Mouse (Mus musculus) fibroblast of lung, adult 2 months (primary cell): ENCODE results near the gene Pram1.
A peak's percentile ranks its signal among the peaks of the same experiment; 100 is the strongest.
"Not testable (repeated sequence)": the region's sequence is repeated elsewhere in the genome, so short reads cannot be mapped to it uniquely, and the experiment has no call there.

Source experiments
- DNase-seq: peaks from one replicate; pipeline ENCODE4 v3.0.0-alpha.2; 2011; ENCODE audit warnings: low read depth

The Pram1 gene

GRCm38 (mm10) chr17:33637516-33638276 is at the start of gene Pram1:
Gene Pram1, plus strand, starts transcription at chr17:33638056.
- no peak for DNase-seq

DNA sequence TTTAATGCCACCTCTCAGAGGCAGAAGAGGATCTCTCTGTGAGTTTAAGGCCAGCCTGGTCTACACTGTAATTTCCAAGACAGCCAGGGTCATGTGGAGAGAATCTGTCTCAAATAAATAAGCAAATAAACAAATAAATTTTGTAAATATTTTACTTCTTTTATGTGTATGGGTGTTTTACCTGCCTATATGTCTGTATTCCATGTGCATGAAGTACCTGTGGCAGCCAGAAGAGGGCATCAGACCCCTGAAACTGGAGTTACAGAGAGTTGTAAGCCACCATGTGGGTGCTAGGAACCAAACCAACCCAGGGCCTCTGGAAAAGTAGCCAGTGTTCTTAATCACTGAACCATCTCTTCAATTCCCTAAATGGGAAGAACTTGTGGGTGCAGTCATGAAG is 40.6 kb upstream of the Pram1 start:
- DNase-seq: no peak

GRCm38 (mm10) chr17:33598506-33598905 is 39.4 kb upstream of the Pram1 start:
- DNase-seq: no peak

DNA sequence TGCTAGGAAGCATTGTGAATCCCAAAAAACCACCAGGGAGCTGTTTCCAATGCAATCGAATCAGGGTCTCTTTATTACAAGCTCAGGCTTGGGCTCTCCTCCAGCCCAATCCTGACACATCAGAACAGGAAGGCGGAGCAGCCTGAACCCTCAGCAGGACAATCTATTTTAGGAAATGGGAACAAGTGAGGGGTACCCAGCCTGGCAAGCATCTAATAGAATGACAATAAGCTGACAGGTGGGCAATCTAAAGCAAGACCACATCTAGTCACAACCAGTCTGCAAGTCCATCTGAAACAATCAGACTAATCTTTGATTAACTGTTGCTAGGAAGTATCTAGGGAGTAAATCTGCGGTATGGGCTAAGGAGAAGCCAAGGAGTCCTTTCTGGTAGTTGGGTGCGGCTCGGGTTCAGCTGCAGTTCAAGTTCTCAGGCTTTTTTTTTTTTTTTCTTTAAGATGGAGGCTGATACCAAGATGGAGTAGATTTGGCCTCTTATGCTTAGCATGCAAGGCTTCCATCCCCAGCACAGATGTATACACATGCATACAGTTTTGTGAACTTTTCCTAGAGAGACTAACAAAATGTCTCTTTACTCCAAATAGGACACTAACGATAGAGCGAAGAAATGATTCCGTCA is 37.9 kb upstream of the Pram1 start:
- no peak for DNase-seq

- DNase-seq: no peak
Observed at GRCm38 (mm10) chr17:33600831-33601230, 37.0 kb upstream of the Pram1 start.

DNA sequence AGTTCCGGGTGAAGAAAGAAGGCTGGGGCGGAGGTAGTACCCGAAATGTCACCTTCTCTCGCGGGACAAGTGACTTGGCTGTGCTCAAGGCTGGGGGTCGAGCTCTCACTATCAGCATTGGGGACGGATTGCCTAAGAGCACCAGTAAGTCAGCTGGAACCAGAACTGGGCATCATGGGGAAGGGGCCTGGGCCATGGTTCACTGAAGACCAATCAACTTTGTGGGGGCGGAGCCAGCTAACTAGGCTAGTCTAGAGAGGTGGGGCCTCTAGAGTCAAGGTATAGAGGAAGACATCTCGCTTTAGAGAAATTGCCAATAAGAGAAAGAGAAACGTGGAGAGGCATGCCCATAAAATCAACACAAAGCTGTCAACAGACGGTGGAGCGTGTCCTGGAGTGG is 35.9 kb upstream of the Pram1 start:
- no peak for DNase-seq

DNA sequence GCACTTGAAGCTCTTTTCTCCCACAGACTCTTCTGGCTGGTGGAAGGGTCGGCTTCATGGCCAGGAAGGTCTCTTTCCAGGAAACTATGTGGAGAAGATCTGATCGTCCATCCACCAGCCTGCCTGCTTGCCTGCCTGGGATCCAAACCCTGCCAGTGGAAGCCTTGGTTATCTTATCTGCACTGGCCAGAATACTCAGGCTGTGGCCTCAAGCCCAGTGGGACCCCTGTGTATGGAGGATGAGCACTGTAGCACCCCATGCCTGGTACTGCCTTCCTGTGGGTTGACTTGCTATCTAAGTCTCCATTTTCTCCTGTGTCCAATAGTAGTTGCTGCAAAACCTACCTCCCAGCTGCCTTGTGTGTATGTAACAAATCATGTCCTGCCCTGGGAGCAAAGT is 30.6 kb upstream of the Pram1 start:
- DNase-seq: no peak

GRCm38 (mm10) chr17:33610548-33610947 is 27.3 kb upstream of the Pram1 start:
- DNase-seq: no peak

DNA sequence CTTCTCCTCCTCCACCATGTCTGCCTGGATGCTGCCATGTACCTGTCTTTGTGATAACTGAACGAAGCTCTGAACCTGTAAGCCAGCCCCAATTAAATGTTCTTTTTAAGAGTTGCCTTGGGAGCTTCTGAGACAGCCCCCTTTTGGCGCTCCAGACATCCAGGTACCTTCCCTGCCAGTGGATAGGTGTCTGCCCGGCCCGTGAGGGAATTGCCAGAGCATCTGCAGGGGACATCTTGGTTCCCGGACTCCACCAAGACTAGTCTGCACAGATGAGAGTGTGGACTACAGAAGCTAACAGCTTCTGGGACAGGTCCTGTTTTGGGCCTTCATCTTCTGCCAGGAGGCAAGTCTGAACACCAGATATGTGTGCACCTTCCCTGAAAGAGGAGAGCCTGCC is 24.1 kb upstream of the Pram1 start:
- DNase-seq: not testable (repeated sequence)

DNA sequence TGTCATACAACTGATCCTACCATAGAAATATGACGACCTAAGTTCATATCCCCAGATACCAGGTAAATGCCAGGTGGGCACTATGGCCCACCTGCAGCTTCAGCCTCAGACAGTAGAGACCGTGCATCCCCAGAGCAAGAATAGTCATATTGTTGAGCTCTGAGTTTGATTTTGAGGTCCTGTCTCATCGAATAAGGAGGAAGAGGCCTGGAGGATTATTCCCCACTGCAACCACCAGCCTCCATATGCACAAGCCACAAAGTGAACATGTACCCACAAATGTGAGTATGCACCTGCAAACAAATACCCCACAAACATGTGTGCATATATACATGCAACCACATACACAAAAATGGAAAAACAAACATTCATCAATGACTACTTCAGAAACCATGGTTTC is 10.6 kb upstream of the Pram1 start:
- no peak for DNase-seq

- DNase-seq: peak; percentile 83
Observed at GRCm38 (mm10) chr17:33628621-33629486, 9.0 kb upstream of the Pram1 start, which contains the start of gene Zfp414. Gene Zfp414, plus strand, starts transcription at chr17:33629090.

- DNase-seq: no peak
Observed at GRCm38 (mm10) chr17:33629487-33630125, 8.2 kb upstream of the Pram1 start.

DNA sequence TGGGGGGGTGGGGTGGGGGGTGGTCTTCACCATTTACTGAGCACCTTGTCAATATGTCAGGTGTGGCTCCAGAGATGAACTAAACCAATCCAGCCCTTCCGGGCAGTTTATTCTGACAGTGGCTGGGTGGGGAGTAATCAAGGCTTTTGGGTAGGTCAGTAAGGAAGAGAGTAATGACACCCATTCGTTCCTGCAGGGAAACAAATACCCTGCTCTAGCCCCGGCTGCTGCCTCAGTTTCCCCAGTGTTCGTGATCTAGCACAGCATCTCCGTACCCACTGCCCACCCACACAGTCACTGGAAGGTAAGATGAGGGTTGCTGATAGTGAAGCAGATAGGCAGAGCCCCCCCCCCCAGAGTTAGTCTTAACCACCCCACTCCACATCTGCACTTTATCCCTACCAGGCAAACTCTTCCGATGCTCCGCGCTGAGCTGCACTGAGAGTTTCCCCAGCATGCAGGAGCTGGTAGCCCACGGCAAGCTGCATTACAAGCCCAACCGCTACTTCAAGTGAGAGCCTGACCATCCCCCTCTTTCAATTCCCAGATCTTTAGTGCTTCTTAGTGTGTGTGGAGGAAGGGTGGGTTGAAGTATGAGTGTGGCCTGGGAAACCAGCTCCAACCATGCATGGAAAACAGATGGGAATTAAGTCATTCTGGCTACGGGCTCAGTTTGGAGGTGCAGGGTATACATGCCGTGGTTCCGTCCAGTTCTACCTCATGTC is 7.5 kb upstream of the Pram1 start:
- no peak for DNase-seq

DNA sequence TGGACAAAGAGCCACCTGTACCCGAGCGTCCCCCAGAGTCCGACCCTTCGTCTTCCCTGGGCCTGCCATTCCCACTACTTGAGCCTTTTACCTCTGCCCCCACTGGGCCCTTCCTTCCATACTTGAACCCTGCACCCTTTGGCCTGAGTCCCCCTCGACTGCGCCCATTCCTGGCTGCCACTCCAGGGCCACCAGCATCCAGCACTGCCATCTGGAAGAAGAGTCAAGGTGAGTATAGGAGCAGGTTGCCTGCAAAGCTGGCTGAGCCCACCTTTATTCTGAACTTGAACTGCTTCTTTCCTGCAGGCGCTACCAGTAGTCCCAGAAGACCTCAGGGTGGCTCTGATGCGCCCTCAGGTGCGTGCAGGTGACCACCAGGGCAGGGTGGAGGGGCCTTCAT is 6.6 kb upstream of the Pram1 start:
- no peak for DNase-seq

- no peak for DNase-seq
Observed at GRCm38 (mm10) chr17:33631796-33632195, 6.1 kb upstream of the Pram1 start.

- DNase-seq: no peak
Observed at GRCm38 (mm10) chr17:33637038-33637437, 818 bp upstream of the Pram1 start.

DNA sequence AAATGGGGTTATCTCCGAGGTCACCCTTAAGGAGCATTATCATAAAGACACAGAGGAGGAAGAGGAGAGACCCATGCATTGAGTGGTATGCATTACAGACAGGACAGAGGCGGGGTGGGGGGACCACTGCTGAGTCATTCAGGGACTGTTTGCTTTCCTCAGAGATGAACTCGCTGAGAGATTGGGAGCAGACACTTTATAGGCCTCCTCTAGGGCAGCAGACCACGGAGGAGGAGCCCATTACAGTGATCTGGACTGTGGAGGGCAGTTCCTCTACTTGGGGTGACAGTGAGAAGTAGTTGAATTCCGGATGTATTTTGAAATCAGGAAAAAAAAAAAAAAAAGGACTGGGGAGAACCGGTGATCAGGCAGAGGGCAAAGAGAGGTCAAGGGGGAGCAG is 1.9 kb downstream of the Pram1 start:
- DNase-seq: no peak

DNA sequence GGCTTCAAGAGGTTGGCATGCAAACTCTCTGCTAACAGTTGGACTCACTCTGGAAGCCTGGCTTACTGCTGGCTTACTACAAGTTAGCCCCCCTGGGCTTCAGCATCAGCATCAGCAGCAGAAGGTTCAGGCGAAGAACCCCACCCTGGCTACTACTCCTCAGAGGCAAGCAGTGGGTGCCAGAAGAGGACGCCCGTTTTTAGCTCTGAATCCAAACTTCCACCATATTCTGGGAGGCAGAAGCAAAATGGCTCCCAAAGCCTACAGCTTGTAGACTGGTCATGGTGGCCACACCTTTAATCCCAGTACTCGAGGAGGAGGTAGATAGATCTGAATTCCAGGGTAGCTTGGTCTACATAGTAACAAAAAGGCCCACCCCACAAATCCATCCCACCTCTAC is 6.2 kb downstream of the Pram1 start:
- no peak for DNase-seq

DNA sequence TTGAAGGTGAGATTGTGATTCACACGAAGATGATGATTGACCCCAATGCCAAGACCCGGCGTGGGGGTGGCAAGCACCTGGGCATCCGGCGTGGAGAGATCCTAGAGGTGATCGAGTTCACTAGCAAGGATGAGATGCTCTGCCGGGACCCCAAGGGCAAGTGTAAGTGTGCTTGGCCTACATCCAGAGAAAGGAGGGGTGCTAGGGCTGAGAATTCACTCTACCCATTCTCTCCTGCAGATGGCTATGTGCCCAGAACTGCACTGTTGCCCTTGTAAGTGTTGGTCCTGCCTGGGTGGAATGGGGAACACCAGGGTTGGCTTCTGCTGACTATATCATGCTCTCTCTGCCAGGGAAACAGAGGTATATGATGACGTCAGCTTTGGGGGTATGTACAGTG is 7.2 kb downstream of the Pram1 start:
- DNase-seq: no peak

GRCm38 (mm10) chr17:33649781-33650475 is 12.1 kb downstream of the Pram1 start:
- no peak for DNase-seq

DNA sequence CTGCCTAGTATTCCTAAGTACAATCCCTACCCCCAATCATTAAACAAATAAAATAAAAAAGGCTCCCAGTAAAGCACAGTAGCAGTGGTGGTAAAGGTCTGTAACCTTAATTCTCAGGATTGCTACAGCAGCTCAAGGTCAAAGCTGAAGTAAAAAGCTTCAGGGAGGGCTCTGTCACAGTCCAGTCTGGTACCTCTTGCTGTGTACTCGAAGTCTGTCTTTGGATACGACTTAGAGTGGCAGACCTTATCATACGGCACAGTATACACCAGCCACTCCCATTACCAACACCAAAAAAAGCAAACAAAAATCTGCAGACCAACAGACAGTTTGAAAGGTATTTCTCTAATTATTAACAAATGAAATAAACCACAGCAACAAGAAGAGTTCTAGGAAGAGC is 29.0 kb downstream of the Pram1 start:
- DNase-seq: no peak
